Mouse (Mus musculus): ENCODE measurements around the gene Serpine3.

Serpine3 gene

GRCm38 (mm10) chr14:62731902-62732301, 68.4 kb downstream of the Serpine3 start:
- in situ Hi-C loops (cut with MboI; ENCODE audit: low pct_unique_long_range_greater_than_20kb in 1 of 2, low sequenced_read_pairs in 2 of 2, unreplicated experiment in 1 of 2) = no loop called here

GRCm38 (mm10) chr14:62733666-62734065, 70.2 kb downstream of the Serpine3 start:
- in situ Hi-C loops (cut with MboI; ENCODE audit: low pct_unique_long_range_greater_than_20kb in 1 of 2, low sequenced_read_pairs in 2 of 2, unreplicated experiment in 1 of 2) = no loop called here

- in situ Hi-C loops (cut with MboI; ENCODE audit: low pct_unique_long_range_greater_than_20kb in 1 of 2, low sequenced_read_pairs in 2 of 2, unreplicated experiment in 1 of 2) = no loop called here
These were observed 72.2 kb downstream of the Serpine3 start for GRCm38 (mm10) chr14:62735646-62736045.
